Mouse (Mus musculus) large intestine, adult 2 months (tissue): ENCODE data around the gene Ccdc24. TPM values are rescaled to one million over a fixed set of nuclear protein-coding genes. Genes with fewer than 3 reads are reported as not detected.
A peak's percentile ranks its signal among the peaks of the same experiment; 100 is the strongest.

Experiments used
- DNase-seq: peaks from one replicate; pipeline ENCODE4 v3.0.0-alpha.2; 2012; ENCODE audit warnings: low read depth, low spot score
- WGBS: fragments of 180-500 bp; shearing (Covaris S2); methylation state at CpG from one replicate; pipeline ENCODE4 v1.1.7; 2018; 5-methylcytosine and 5-hydroxymethylcytosine counted together
- polyA plus RNA-seq: library from polyadenylated mRNA; depleted of rRNA; stranded (reverse); fragments of >200 nt; gene quantifications from 2 replicates; pipeline ENCODE4 v1.2.3, GENCODE M21; 2012

Ccdc24 gene
- polyA plus RNA-seq, 1 experiment: 1.3 TPM

DNA sequence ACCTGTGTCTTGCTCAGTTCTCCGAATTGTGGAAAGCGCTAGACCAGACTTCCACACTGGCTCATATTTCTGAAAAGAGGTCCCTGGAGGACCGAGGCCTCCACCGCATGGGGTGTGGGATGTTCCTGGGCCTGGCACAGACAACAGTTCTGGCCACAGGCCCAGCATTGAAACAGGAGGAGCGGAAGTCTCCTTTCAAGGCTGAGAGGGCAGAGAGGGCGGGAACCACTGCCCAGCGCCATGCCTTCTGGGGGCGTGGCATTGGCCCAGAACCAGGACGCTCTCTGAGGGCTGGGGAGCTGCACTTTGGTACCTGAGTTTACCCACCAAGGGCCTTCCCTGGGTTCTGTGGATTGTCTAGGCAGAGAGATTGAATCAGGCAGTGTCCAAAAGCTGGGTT is 6.3 kb downstream of the Ccdc24 start:
- DNase-seq: peak; percentile 60

GRCm38 (mm10) chr4:117862823-117863222 is 9.5 kb downstream of the Ccdc24 start:
- 65% methylated on average over 4 of the region's 4 CpGs for WGBS
- DNase-seq: no peak

More for the DNA sequence above, 6.3 kb downstream of the Ccdc24 start:
- 31% methylated on average over 9 of the region's 9 CpGs for WGBS

- WGBS: 86% methylated on average over 9 of the region's 9 CpGs
Observed at GRCm38 (mm10) chr4:117860570-117860969, 11.8 kb downstream of the Ccdc24 start.

GRCm38 (mm10) chr4:117858794-117859193 is 13.6 kb downstream of the Ccdc24 start:
- WGBS: 43% methylated on average over 3 of the region's 3 CpGs
- DNase-seq: no peak

More at GRCm38 (mm10) chr4:117860570-117860969, 11.8 kb downstream of the Ccdc24 start:
- no peak for DNase-seq

DNA sequence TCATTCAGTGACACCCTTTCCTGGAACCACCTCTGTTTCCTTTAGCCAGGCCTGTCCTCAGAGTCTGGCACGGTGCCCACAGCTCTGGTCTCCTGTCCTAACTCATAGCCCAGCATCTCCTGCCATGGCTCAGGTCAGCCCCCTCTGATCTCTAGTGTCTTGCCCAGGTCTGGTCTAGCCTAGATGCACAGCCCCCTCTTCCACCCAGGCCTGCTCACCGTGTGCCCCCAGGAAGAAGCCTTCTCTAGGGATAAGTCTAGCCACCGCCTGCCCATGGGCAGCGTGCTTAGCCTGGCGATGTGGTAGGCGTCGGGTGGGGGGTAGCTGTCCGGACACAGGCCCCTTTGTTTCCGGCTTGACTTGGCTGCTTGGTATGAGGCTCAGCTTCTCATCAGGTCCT is 17.2 kb downstream of the Ccdc24 start:
- WGBS: 93% methylated on average over 9 of the region's 9 CpGs
- no peak for DNase-seq

- WGBS: 87% methylated on average over 10 of the region's 10 CpGs
- no peak for DNase-seq
Observed at GRCm38 (mm10) chr4:117852152-117852868, 20.0 kb downstream of the Ccdc24 start.

DNA sequence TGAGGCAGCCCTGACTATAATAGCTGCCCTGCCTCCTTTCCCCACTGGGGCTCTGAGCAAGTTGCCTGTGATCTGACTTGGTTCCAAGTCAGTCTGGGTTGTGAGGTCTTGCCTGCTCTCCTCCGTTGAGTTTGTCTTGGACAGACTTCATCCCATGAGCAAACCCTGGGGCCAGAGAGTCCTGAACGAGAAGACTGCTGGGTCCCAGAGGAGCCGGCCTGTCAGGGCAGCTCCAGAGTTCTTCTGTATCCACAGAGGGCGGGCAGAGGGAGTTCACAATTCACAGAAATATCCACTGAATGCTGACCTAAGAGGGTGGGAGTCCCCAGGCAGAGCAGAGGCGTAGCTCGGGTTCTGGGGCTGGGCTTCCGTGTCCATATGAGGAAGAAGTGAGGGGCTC is 21.5 kb downstream of the Ccdc24 start:
- DNase-seq: no peak
- 86% methylated on average over 7 of the region's 7 CpGs for WGBS

DNA sequence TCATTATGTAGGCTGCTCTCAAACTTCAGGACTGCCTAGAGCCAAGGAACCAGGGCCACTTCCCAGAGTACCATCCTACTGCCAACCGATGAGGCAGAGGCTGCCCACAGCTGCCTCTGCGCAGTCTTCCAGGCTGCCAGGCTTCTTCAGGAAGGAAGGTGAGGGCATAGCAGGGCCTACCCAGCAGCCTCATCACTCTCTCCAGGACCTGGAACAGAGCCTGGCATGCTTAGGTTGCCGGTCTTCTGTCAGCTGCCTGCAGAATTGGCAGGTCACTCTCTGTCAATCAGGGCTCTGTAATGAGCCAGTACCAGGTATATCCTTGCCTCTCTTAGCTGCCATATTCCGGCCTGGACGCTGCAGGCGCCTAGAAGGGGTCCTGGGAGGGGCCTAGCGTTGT is 22.2 kb downstream of the Ccdc24 start:
- no peak for DNase-seq
- WGBS: 91% methylated on average over 7 of the region's 7 CpGs

DNA sequence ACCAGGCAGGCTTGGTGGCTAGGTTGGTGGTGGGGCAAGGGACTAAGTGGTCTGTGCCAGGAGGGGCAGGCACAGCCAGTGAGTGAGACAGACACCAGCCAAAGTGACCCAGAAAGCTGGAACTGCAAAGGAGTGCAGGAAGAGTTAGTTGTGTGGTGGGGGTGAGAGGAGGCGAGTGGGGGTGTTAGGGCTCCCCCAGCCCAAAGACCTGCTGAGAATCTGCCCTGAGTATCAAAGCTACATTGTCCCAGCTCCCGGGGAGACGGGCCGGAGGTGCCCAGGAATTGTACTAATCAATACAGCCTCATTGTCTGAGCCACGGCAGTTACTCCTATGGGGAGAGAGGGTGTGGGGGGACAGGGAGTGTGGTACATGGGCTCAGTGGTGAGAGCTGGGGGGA is 22.9 kb downstream of the Ccdc24 start:
- no peak for DNase-seq
- WGBS: 91% methylated on average over 5 of the region's 5 CpGs

GRCm38 (mm10) chr4:117849063-117849462 is 23.3 kb downstream of the Ccdc24 start:
- no peak for DNase-seq
- 81% methylated on average over 17 of the region's 17 CpGs for WGBS

DNA sequence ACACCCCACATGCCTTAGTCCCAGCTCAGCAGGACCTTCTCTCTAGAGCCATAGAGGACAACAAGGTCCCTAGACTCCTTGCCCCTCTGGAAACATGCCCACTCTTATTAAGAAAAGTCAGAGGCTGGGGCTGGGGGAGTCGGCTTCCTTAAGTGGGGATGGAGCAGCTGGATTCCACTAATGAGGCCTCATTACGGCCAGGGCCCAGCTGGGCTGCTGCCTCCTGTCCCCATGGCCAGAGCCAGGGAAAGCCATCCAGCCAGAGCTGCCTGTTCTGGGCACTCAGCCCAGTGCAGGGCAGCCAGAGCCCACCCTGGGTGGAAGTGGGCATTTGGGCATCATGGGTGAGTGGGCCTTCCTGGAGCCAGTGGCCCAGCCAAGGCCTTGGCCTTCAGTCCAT is 25.3 kb downstream of the Ccdc24 start:
- no peak for DNase-seq
- 73% methylated on average over 2 of the region's 2 CpGs for WGBS

DNA sequence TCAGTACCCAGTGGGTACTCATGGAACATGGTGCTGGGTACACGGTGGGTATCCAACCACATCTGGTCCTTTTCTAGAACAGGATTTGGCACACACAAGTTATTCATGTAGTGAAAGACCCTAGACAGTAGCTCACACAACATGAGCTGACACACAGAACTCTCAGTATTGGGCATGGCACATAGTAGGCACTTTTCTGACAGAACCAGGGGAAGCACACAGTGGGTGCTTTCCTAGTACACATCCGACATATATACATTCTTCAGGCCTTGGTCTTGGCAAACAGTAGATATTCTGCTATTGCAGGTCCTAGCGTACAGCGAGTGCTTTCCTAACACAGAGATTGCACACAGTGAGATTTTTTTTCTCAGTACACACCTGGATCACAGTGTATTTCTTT is 26.1 kb downstream of the Ccdc24 start:
- 96% methylated on average over 4 of the region's 4 CpGs for WGBS
- DNase-seq: no peak

- no peak for DNase-seq
- 86% methylated on average over 11 of the region's 11 CpGs for WGBS
Observed at GRCm38 (mm10) chr4:117845316-117845715, 27.0 kb downstream of the Ccdc24 start.

GRCm38 (mm10) chr4:117844467-117844866 is 27.9 kb downstream of the Ccdc24 start:
- DNase-seq: no peak
- 90% methylated on average over 5 of the region's 5 CpGs for WGBS

GRCm38 (mm10) chr4:117843101-117843500 is 29.3 kb downstream of the Ccdc24 start:
- no peak for DNase-seq
- WGBS: 93% methylated on average over 5 of the region's 5 CpGs

DNA sequence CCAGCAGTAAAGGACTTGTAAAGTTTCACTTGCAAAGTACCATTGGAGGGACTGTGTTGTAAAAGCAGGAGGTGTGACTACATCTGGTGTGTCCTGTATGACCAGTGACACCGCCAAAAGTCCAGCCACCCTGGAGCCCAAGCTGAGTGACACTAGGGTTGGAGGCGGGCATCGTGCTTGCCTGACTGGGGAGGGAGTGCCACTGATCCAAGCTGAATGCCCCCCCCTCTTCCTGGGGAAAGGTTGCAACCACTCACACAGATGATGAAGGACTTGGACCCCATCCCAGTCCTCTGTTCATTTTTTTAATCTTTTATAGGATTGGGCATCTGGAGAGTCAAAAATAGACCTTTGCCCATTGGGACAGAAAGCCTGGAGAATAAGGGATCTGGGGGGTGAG is 30.8 kb downstream of the Ccdc24 start:
- WGBS: 23% methylated on average over 3 of the region's 3 CpGs
- no peak for DNase-seq

- no peak for DNase-seq
- 54% methylated on average over 5 of the region's 5 CpGs for WGBS
Observed at GRCm38 (mm10) chr4:117840821-117841220, 31.5 kb downstream of the Ccdc24 start.

DNA sequence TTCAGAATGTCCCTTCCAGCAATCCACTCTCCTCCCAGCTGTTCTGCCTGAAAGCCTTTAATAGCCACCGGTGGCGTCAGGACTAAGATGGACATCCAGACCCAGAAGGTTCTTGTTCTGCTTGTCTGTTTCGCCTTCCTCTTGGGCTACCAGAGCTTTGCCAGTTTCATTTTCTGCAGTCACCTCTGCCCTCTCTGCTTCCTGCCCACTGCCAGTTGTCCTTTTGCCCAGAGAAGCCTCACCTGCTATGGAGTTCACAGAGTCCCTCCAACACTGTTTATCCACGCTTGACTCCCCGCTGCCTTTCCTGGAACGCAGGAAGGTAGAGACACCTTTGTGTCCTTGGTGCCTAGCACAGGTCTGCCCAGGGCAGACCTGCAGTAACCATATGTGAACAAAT is 33.0 kb downstream of the Ccdc24 start:
- WGBS: 28% methylated on average over 6 of the region's 6 CpGs
- no peak for DNase-seq

DNA sequence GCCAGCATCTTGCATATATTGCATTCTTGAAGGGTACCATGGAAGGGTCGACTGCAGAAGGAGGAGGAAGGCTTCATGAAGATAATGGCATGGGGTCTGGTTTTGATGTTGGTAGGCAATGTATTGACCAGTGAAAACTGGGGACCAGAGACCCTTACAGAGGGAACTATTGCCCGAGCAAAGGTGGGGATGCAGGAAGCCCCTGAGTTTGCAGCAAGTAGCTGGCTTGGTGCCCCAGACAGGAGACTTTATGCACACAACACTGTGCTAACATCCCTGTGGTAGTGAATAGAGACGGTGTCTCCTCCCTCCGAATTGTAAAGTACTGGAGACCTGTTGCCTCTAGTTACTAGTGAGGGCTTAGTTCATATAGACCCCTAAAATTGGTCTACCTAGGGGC is 35.1 kb downstream of the Ccdc24 start:
- DNase-seq: no peak
- WGBS: 74% methylated on average over 4 of the region's 4 CpGs

DNA sequence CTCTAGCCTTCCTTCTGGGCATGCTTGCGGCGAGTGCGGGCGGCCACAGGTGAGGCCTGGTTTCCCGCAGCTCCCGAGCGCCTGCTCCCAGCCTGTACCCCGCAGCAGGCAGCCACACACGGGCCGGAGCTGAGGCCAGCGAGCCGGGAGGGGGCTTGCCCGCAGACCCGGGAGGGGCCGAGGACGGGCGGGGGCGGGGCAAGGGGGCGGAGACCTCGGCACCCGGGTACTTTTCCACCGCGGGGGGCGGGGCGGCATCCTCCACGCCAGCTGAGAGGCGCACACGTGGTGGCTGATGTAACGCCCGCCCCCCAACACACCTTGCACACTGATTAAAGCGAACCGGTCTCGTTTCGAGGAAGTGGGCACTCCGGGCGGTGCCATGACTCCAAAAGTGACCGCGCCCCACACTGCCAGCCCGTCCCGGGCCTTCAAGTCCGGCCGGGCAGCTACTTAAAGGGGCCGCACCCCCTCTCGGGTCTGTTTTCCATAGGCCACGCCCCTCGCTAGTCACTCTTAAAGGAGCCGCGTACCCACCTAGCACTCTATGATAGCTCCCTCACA is 36.1 kb downstream of the Ccdc24 start:
- WGBS: under 1% methylated on average over 48 of the region's 48 CpGs
- DNase-seq: no peak

GRCm38 (mm10) chr4:117835531-117836111 is 36.7 kb downstream of the Ccdc24 start:
- under 1% methylated on average over 60 of the region's 60 CpGs for WGBS
- DNase-seq: no peak
